Mouse (Mus musculus) neural tube, embryonic 13.5 days (tissue): ENCODE measurements around the gene Plekhj1. TPM values are rescaled to one million over a fixed set of nuclear protein-coding genes. Genes with fewer than 3 reads are reported as not detected.

ENCODE experiments used
- ATAC-seq: fragments of 200-750 bp; cut with Nextera tagmentation; 2 replicates; pipeline ENCODE4 v1.8.0; 2017; ENCODE audit warnings: low read depth, mild to moderate bottlenecking, moderate TSS enrichment, moderate library complexity
- H3K27ac ChIP-seq: fragments of 300-500 bp; sonication (generic); replicated peaks from 2 replicates; pipeline ENCODE4 v1.5.1; 2015; ENCODE audit warnings: moderate library complexity, mild to moderate bottlenecking, inconsistent platforms
- H3K27me3 ChIP-seq: fragments of 300-500 bp; sonication (generic); 2 replicates; pipeline ENCODE4 v1.6.1; 2015; ENCODE audit warnings: mild to moderate bottlenecking, inconsistent platforms
- H3K36me3 ChIP-seq: fragments of 300-500 bp; sonication (generic); 2 replicates; pipeline ENCODE4 v1.6.1; 2015; ENCODE audit warnings: mild to moderate bottlenecking, inconsistent platforms
- H3K4me1 ChIP-seq: fragments of 300-500 bp; sonication (generic); replicated peaks from 2 replicates; pipeline ENCODE4 v1.6.1; 2015; ENCODE audit warnings: inconsistent platforms
- H3K4me2 ChIP-seq: fragments of 300-500 bp; sonication (generic); 2 replicates; pipeline ENCODE4 v1.6.1; 2015; ENCODE audit warnings: inconsistent platforms, mild to moderate bottlenecking, moderate library complexity
- H3K4me3 ChIP-seq: fragments of 300-500 bp; sonication (generic); 2 replicates; pipeline ENCODE4 v1.5.1; 2015; ENCODE audit warnings: mild to moderate bottlenecking, inconsistent platforms
- H3K9ac ChIP-seq: fragments of 300-500 bp; sonication (generic); 2 replicates; pipeline ENCODE4 v1.6.1; 2015; ENCODE audit warnings: moderate library complexity, mild to moderate bottlenecking, inconsistent platforms
- H3K9me3 ChIP-seq: fragments of 300-500 bp; sonication (generic); 2 replicates; pipeline ENCODE4 v1.6.1; 2016; ENCODE audit warnings: inconsistent platforms
- WGBS: fragments of 180-500 bp; shearing (Covaris S2); methylation state at CpG from one replicate; pipeline ENCODE4 v1.1.7; 2015; 5-methylcytosine and 5-hydroxymethylcytosine counted together
- polyA plus RNA-seq: library from polyadenylated mRNA; unstranded; fragments of >200 nt; fragmentation: Nextera tagmentation; extraction: Ambion mirVana; gene quantifications from 2 replicates; pipeline ENCODE4 v1.2.1, GENCODE M21; 2015

Plekhj1 gene
- polyA plus RNA-seq, 1 experiment from 2014 or later, result 128 TPM

DNA sequence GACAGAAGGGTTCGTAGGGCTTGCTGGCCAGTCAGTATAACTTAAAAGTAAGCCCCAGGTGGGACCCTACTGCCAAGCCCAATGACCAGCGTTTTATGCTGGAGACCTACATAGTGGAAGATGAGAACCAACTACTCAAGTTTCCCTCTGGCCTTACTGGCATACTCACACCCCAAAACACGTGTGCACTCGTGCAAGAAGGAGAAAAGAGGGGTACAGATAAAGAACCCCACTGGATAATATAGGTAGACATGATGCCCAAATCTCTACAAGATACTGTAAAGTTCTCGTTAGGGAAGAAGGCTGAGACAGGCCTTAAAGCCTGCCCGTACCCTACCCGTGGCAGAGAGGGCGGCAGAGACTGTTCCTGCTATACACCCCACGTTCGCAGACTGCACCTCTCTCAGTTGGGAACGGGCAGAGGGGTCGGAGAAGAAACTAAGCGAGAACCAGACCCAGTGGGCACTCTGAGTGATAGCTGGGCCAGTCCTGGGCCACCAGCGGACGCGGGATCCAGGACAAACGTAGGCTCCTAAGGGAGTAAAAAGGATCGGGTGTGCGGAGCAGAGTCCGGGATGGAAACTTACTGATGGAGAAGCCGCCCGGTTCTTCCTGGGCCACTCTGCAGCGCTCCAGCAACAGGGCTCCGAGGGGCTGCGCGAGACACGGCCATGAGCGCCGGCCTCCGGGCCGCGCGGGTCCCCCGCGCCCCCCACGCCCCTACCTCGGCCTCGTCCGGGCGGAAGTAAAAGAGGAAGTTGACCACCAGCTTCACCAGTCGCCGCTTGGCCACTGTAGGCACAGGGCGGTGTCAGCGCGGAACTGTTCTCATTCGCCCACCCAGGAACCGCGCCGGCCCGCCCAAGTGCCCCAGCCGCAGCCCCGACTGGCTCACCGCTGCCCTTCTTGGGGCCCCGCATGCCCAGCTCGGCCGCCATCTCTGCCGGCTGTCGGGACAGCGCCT is 958 bp downstream of the Plekhj1 start:
- Histone ChIP-seq H3K27me3 (no peaks in the 10 kb centered on the region), H3K4me1 (peaks cover 43% of the 10 kb centered on the region), H3K27ac (peak overlapping the region; percentile 93), H3K4me2 (peak overlapping the region; percentile 97), H3K9ac (peak overlapping the region; percentile 89), H3K4me3 (peak overlapping the region; percentile 79), H3K36me3 (peaks cover 64% of the 10 kb centered on the region), H3K9me3 (no peaks in the 10 kb centered on the region)
- peak; percentile 79 for ATAC-seq
- 3% methylated on average over 58 of the region's 59 CpGs for WGBS

DNA sequence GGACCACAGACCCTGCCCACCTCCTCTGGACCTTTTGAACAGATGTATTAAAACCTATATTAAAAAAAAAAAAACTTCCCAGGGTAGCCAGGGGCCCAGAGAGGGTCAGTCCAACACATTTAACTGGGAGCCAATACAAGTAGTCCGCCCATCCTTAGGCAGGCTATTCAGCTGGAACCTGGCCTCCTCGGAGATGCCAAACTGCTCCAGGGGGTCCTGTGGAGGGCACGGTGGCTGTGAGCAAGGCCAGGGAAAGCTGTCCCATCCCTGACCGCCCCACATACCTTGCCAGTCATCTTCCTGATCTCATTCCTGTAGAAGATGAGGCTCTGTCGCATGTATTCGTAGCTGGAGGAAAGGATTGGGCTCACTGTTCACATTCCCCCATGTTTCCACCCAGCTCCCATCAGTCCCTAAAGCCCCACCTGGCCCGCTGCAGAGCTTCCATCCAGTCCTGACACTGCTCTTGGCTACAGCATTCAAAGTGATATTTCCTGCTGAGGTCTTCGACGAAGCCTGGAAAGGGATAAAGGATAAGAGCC is 2.0 kb downstream of the Plekhj1 start:
- peak overlapping the region; percentile 89 for H3K9ac ChIP-seq

DNA sequence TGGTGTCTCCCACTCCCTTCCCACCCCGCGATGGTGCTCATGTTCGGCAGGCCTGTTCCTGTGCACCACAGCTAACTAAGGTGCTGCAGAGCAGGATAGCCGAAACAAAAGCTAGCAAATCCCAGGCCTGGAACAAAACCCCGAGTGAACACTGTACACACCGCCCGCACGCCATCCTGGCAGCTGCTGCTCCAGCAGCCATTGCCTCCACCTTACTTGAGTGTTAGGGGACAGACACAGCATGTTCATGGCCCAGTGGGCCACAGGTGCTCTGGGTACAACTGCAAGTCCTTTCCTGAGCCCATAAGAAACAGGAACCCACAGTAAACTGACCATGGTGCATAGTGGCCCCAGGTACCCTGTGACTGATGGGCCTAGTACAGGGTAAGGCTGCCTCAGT is 3.7 kb downstream of the Plekhj1 start:
- H3K36me3 ChIP-seq, result peaks cover 70% of the 10 kb centered on the region
- no peak for ATAC-seq

More for the DNA sequence above, 2.0 kb downstream of the Plekhj1 start:
- H3K9me3 ChIP-seq, result no peaks in the 10 kb centered on the region
- peak overlapping the region; percentile 97 for H3K4me2 ChIP-seq
- no peak for ATAC-seq
- H3K4me1 ChIP-seq, result peaks cover 43% of the 10 kb centered on the region
- H3K27ac ChIP-seq, result no peak overlapping the region
- H3K36me3 ChIP-seq, result peaks cover 64% of the 10 kb centered on the region
- H3K27me3 ChIP-seq, result no peaks in the 10 kb centered on the region
- peak overlapping the region; percentile 79 for H3K4me3 ChIP-seq
- 83% methylated on average over 9 of the region's 9 CpGs for WGBS

GRCm38 (mm10) chr10:80793803-80794202 is 4.6 kb downstream of the Plekhj1 start:
- WGBS, result 91% methylated on average over 4 of the region's 4 CpGs
- H3K27ac ChIP-seq, result no peak overlapping the region
- H3K4me3 ChIP-seq, result no peak overlapping the region
- H3K36me3 ChIP-seq, result peaks cover 78% of the 10 kb centered on the region
- no peak for ATAC-seq
- H3K27me3 ChIP-seq, result no peaks in the 10 kb centered on the region
- H3K9ac ChIP-seq, result 0 out of 2 replicates have a peak overlapping the region, but pooled peaks have one; percentile 22
- no peaks in the 10 kb centered on the region for H3K9me3 ChIP-seq
- H3K4me2 ChIP-seq, result no peak overlapping the region
- H3K4me1 ChIP-seq, result peaks cover 22% of the 10 kb centered on the region

More for the DNA sequence above, 3.7 kb downstream of the Plekhj1 start:
- Histone ChIP-seq H3K4me2 (no peak overlapping the region), H3K4me1 (peaks cover 29% of the 10 kb centered on the region), H3K4me3 (no peak overlapping the region), H3K27me3 (no peaks in the 10 kb centered on the region), H3K9ac (no peak overlapping the region; the same call in 1 of the 2 replicates), H3K9me3 (no peaks in the 10 kb centered on the region), H3K27ac (no peak overlapping the region)
- WGBS, result 88% methylated on average over 8 of the region's 8 CpGs

DNA sequence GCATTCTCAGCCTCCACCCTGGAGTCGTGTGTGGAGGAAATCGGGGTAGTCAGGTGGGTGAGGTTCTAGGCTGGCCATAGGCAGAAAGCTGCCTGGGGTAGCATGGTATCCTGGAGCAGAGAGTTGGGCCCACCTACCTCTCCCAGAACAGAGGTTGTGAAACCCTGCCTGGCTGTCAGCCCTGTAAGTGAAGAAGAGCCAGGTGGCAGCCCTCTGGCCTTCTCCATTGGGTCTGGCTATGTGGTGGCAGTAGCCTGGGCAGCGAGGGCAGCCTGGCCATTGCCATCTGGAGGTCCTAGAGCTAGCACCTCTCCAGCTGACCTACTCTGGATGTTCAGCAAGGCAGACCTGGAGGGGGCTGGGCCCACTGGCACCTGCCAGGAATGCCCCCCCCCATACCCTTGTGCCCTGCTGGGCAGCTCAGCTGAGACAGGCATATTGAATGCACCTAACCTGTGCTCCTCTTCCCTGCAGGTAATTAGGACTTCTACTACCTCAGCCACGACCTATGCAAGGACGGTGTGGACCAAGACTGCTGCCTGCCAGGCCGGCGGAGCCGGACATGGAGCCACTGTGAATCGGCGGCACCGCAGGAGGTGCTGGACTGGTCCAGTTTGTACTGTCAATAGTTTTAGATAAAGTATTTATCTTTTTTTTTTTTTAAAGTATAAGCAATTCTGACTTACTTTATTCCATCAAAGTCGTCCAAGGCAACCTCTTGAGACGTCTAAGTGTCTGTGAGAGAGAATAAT is 5.2 kb downstream of the Plekhj1 start:
- 88% methylated on average over 13 of the region's 13 CpGs for WGBS
- ATAC-seq, result no peak

DNA sequence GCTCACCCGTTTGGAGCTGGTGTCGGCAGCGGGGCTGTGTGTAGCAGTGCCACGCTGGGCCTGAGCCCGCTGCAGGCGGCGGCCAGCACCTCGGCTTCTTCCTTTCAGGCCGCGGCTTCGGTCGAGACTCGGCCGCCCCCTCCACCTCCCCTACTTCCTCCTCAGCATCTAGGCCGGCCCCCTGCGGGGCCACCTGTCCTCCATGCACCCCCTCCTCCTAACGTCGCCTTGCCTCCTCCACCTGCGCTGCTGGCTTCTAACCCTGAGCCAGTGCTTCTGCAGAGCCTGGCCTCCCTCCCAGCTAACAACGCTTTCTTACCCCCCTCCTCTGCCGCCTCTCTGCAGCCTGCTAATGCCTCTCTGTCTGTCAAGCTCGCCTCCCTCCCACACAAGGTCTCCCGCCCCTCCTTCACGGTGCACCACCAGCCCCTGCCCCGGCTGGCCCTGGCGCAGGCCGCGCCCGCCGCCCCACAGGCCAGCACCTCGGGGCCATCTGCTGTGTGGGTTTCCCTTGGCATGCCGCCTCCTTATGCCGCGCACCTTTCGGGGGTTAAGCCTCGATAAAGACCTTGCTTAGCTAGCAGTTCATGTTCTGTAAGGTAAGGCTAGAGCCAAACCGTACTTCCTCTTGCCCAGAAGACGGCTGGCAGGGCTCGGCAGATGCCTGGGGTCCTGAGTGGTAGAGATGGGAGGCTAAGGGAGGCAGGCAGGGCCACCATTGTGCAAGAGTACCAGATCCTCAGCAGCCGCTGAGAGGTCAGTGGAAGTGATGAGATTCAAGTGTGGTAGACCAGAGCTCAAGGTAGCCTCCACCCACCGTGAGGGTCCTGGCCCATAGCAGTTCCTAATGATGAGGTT is 6.0 kb downstream of the Plekhj1 start:
- Histone ChIP-seq H3K36me3 (peaks cover 92% of the 10 kb centered on the region), H3K9ac (no peak overlapping the region; the same call in 1 of the 2 replicates), H3K27ac (no peak overlapping the region), H3K9me3 (no peaks in the 10 kb centered on the region), H3K4me3 (no peak overlapping the region), H3K4me1 (peaks cover 21% of the 10 kb centered on the region), H3K4me2 (no peak overlapping the region), H3K27me3 (no peaks in the 10 kb centered on the region)
- WGBS, result 75% methylated on average over 41 of the region's 41 CpGs
- ATAC-seq, result no peak

More for the DNA sequence above, 5.2 kb downstream of the Plekhj1 start:
- Histone ChIP-seq H3K4me3 (no peak overlapping the region), H3K27me3 (no peaks in the 10 kb centered on the region), H3K4me2 (no peak overlapping the region), H3K9ac (no peak overlapping the region), H3K27ac (no peak overlapping the region), H3K4me1 (peaks cover 22% of the 10 kb centered on the region), H3K36me3 (peaks cover 84% of the 10 kb centered on the region), H3K9me3 (no peaks in the 10 kb centered on the region)

GRCm38 (mm10) chr10:80791476-80792174 is 6.8 kb downstream of the Plekhj1 start:
- Histone ChIP-seq H3K4me1 (peaks cover 14% of the 10 kb centered on the region), H3K36me3 (peaks cover 98% of the 10 kb centered on the region), H3K9me3 (no peaks in the 10 kb centered on the region), H3K9ac (no peak overlapping the region), H3K27ac (no peak overlapping the region), H3K4me3 (no peak overlapping the region), H3K4me2 (no peak overlapping the region), H3K27me3 (no peaks in the 10 kb centered on the region)
- 83% methylated on average over 33 of the region's 33 CpGs for WGBS
- ATAC-seq, result no peak

DNA sequence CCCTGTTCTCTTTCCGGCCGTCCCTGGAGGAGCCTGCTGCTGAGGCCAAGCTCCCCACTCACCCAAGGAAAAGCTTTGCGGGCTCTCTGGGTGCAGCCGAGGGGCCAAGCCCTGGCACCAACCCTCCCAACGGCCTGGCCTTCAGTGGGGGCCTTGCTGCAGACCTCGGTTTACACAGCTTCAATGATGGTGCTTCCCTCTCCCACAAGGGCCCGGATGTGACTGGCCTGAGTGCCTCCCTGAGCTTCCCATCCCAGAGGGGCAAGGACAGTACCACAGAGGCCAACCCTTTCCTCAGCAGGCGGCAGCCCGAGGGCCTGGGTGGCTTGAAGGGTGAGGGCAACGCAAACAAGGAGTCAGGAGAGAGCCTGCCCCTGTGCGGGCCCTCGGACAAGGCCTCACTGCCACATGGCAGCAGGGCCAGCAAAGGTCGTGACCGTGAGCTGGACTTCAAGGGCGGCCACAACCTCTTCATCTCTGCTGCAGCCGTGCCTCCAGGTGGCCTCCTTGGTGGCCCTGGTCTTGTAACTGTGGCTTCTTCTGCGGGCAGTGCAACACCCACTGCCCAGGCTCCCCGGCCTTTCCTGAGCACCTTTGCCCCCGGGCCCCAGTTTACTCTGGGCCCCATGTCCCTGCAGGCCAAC is 7.5 kb downstream of the Plekhj1 start:
- ATAC-seq, result no peak
- Histone ChIP-seq H3K9ac (no peak overlapping the region), H3K4me1 (peaks cover 6% of the 10 kb centered on the region), H3K27ac (no peak overlapping the region), H3K4me3 (no peak overlapping the region), H3K36me3 (peaks cover 98% of the 10 kb centered on the region), H3K27me3 (no peaks in the 10 kb centered on the region), H3K4me2 (no peak overlapping the region), H3K9me3 (no peaks in the 10 kb centered on the region)
- 94% methylated on average over 19 of the region's 19 CpGs for WGBS

DNA sequence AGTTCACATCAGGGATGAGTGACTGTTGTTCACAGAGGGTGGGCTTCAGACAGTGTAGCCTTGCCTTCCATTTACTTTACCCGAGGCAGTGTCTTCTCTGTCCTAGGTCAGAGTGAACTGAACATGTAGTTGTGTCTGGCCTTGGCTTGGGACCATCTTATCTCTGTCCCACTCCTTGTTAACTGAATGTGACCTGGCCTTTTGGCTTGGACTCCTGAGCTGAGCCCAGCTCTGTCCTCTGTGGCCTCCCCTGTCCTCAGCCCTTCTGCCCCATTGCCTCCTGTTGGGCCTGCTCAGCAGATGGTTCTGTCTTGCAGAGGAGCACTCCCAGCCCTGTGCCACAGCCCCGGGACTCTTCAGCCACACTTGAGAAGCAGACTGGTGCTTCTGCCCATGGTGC is 10.9 kb downstream of the Plekhj1 start:
- H3K27me3 ChIP-seq, result no peaks in the 10 kb centered on the region
- no peaks in the 10 kb centered on the region for H3K9me3 ChIP-seq
- no peak for ATAC-seq
- no peaks in the 10 kb centered on the region for H3K4me1 ChIP-seq
- H3K4me3 ChIP-seq, result no peak overlapping the region
- H3K36me3 ChIP-seq, result peaks cover 98% of the 10 kb centered on the region
- 85% methylated on average over 2 of the region's 2 CpGs for WGBS
- no peak overlapping the region for H3K9ac ChIP-seq
- no peak overlapping the region for H3K4me2 ChIP-seq
- H3K27ac ChIP-seq, result no peak overlapping the region

GRCm38 (mm10) chr10:80785963-80786362 is 12.5 kb downstream of the Plekhj1 start:
- no peak overlapping the region for H3K4me2 ChIP-seq
- H3K27ac ChIP-seq, result no peak overlapping the region
- no peaks in the 10 kb centered on the region for H3K9me3 ChIP-seq
- no peak overlapping the region for H3K4me3 ChIP-seq
- H3K36me3 ChIP-seq, result peaks cover 98% of the 10 kb centered on the region
- no peak for ATAC-seq
- 94% methylated on average over 11 of the region's 11 CpGs for WGBS
- H3K27me3 ChIP-seq, result no peaks in the 10 kb centered on the region
- H3K9ac ChIP-seq, result no peak overlapping the region
- no peaks in the 10 kb centered on the region for H3K4me1 ChIP-seq
